Mouse (Mus musculus) lung, embryonic 15.5 days (tissue): ENCODE measurements around the gene Crbn. TPM values are rescaled to one million over a fixed set of nuclear protein-coding genes. Genes with fewer than 3 reads are reported as not detected.

Experiments
- ATAC-seq: fragments of 200-750 bp; cut with Nextera tagmentation; 2 replicates; pipeline ENCODE4 v1.8.0; 2017; ENCODE audit warnings: moderate number of reproducible peaks, borderline replicate concordance; ENCODE audit not compliant: low FRiP score, low TSS enrichment; ENCODE audit errors: extremely low read depth
- H3K27ac ChIP-seq: fragments of 300-500 bp; sonication (generic); 2 replicates; pipeline ENCODE4 v1.5.1; 2015; ENCODE audit warnings: moderate library complexity, mild to moderate bottlenecking, inconsistent platforms
- H3K27me3 ChIP-seq: fragments of 300-500 bp; sonication (generic); 2 replicates; pipeline ENCODE4 v1.6.1; 2015; ENCODE audit warnings: inconsistent platforms
- H3K36me3 ChIP-seq: fragments of 300-500 bp; sonication (generic); 2 replicates; pipeline ENCODE4 v1.6.1; 2015; ENCODE audit warnings: inconsistent platforms
- H3K4me1 ChIP-seq: fragments of 300-500 bp; sonication (generic); 2 replicates; pipeline ENCODE4 v1.6.1; 2015; ENCODE audit warnings: inconsistent platforms
- H3K4me2 ChIP-seq: fragments of 300-500 bp; sonication (generic); 2 replicates; pipeline ENCODE4 v1.6.1; 2015; ENCODE audit warnings: inconsistent platforms, mild to moderate bottlenecking, moderate library complexity
- H3K4me3 ChIP-seq: fragments of 300-500 bp; sonication (generic); 2 replicates; pipeline ENCODE4 v1.5.1; 2015; ENCODE audit warnings: mild to moderate bottlenecking, inconsistent platforms
- H3K9ac ChIP-seq: fragments of 300-500 bp; sonication (generic); 2 replicates; pipeline ENCODE4 v1.6.1; 2015; ENCODE audit warnings: inconsistent platforms
- H3K9me3 ChIP-seq: fragments of 300-500 bp; sonication (generic); 2 replicates; pipeline ENCODE4 v1.6.1; 2016; ENCODE audit warnings: inconsistent platforms
- WGBS: fragments of 180-500 bp; shearing (Covaris S2); methylation state at CpG from one replicate; pipeline ENCODE4 v1.1.7; 2015; 5-methylcytosine and 5-hydroxymethylcytosine counted together
- polyA plus RNA-seq: library from polyadenylated mRNA; unstranded; fragments of >200 nt; fragmentation: Nextera tagmentation; extraction: Ambion mirVana; gene quantifications from 2 replicates; pipeline ENCODE4 v1.2.1, GENCODE M21; 2015

Gene Crbn
- polyA plus RNA-seq, 1 experiment from 2014 or later, result 45.3 TPM

DNA sequence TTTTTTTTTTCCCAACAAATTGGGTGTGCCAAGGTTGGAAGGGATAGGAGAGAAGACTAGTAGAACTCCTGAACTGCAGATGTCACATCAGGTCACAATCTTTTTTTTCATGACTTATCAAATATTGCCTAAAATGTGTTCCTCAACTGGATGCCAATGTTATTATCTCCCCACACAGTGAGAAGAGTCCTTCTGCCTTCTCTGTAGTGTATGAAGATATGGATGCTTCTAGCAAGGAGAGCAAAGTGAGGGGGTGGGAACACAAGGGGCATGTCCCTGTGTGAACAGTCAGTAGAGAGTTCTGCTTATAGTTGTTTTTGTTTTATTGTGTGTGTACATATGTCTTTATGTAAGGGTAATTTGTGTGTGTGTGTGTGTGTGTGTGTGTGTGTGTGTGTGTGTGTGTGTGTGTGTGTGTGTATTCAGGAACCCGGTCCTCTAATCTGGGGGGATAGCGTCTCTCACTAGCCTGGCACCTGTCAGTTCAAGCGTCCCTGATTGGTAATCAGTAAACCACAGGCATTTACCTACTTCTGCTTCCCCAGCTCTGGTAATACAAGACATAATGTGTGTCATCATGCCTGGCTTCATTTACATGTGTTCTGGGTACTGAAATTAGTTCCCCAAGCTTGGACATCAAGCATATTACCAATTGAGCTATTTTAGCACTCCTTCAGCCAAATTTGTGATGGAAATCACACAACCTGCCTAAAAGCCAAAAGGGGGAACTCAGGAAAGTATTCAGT lies 39.2 kb downstream of the Crbn start:
- WGBS, result 80% methylated on average over 3 of the region's 3 CpGs
- no peak for ATAC-seq
- Histone ChIP-seq H3K36me3 (no peaks in the 10 kb centered on the region), H3K4me1 (no peaks in the 10 kb centered on the region), H3K4me2 (no peak overlapping the region), H3K4me3 (no peak overlapping the region), H3K27me3 (no peaks in the 10 kb centered on the region), H3K9me3 (no peaks in the 10 kb centered on the region), H3K27ac (no peak overlapping the region), H3K9ac (no peak overlapping the region)

DNA sequence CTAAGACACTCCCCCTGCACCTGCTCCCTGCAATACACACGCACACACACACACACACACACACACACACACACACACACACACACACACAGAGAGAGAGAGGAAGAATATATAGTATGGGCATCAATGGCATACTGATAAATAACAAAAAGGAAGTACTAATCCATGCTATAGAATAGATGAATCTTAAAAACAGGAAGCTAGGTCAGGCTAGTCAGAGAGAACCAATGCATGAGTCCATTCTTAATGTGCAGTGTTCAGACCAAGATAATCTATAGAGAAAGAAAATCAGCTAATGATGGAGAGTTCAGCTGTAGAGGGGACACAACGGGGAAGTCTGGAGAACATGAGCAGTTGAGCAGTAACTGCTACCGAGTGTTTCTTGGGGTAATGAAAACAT lies 41.6 kb downstream of the Crbn start:
- H3K9me3 ChIP-seq, result no peaks in the 10 kb centered on the region
- H3K4me1 ChIP-seq, result no peaks in the 10 kb centered on the region
- no peak overlapping the region for H3K9ac ChIP-seq
- no peak overlapping the region for H3K4me3 ChIP-seq
- WGBS, result 67% methylated on average over 3 of the region's 3 CpGs
- no peak for ATAC-seq
- no peaks in the 10 kb centered on the region for H3K36me3 ChIP-seq
- no peak overlapping the region for H3K27ac ChIP-seq
- H3K27me3 ChIP-seq, result no peaks in the 10 kb centered on the region
- no peak overlapping the region for H3K4me2 ChIP-seq

DNA sequence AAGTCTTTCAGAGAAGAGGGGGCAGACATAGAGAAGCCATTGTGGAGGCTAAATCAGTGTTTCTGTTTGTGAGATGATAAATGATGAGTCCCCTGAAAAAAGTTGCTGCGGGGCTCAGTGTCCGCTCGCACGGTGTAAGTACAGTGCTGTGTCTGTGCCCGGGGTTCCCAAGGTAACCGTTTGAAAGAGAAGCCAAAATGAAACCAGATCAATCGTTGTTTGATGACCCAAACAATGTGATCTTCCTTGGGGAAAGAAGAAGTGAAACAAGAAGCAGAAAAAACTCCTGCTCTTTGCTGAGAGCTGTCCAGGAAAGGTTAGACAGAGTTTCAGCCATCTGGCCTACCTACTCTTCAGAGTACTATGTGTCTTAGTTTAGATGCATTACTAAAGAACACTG lies 49.6 kb downstream of the Crbn start:
- no peak for ATAC-seq
- WGBS, result 79% methylated on average over 7 of the region's 7 CpGs
- H3K9ac ChIP-seq, result no peak overlapping the region

DNA sequence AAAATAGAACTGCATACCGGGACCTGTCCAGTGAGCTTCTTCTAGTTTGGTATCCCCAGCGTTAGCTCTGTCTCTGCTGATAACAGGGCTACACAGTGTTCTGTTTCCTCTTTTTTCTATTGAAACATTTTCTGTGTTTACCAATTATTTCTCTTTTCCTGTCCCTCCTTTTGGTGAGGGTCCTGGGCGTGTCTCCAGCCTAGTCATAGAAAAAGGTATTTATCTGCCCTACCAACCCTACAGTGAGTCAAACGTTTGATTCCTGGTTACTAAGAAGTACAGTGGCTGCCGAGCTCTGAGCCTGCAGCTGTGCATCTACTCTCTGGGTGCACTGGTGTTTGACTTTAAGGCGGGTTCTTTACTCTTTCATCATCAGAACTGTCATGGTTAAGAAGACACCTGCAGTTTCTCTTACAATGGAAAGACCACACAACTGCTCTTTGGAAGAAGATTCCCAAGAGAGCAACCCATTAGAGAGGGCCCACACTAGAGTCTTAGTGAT lies 50.9 kb downstream of the Crbn start, which contains the start of gene Il5ra:
Il5ra (minus strand) TSS at position 151 of the 502 bp plus-strand sequence.
- no peak within 1 kb of the TSS for H3K4me3 ChIP-seq
- H3K4me1 ChIP-seq, result no peaks in the 10 kb centered on the region
- no peak within 1 kb of the TSS for H3K27ac ChIP-seq
- no peaks in the 10 kb centered on the region for H3K9me3 ChIP-seq
- H3K27me3 ChIP-seq, result no peaks in the 10 kb centered on the region
- no peak for ATAC-seq
- H3K4me2 ChIP-seq, result no peak within 1 kb of the TSS
- no peaks in the 10 kb centered on the region for H3K36me3 ChIP-seq
- no peak within 1 kb of the TSS for H3K9ac ChIP-seq
- 49% methylated on average over 6 of the region's 6 CpGs for WGBS

More for the DNA sequence above, 49.6 kb downstream of the Crbn start:
- Histone ChIP-seq H3K4me1 (no peaks in the 10 kb centered on the region), H3K27me3 (no peaks in the 10 kb centered on the region), H3K27ac (no peak overlapping the region), H3K4me2 (no peak overlapping the region), H3K9me3 (no peaks in the 10 kb centered on the region), H3K36me3 (no peaks in the 10 kb centered on the region), H3K4me3 (no peak overlapping the region)

DNA sequence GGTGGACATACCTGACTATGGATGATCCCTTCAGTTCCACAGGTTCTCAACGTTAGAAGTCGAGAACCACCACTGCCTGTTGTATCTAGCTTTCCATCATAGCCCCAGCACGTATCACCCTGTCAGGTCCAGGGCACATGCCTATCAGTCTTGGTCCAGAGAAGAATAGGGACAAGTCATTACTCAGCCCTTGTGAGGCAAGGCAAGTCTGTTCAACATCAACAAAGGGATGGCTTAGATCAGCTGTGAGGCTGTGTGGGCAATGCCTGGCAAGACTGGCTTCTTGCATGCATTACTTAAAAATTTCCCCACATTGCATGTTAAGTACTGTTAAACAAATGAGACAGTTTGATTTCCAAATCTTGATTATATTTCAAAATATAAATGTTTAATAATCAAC lies 52.1 kb downstream of the Crbn start:
- no peaks in the 10 kb centered on the region for H3K9me3 ChIP-seq
- H3K4me3 ChIP-seq, result no peak overlapping the region
- H3K4me1 ChIP-seq, result no peaks in the 10 kb centered on the region
- ATAC-seq, result no peak
- no peak overlapping the region for H3K4me2 ChIP-seq
- H3K9ac ChIP-seq, result no peak overlapping the region
- no peaks in the 10 kb centered on the region for H3K36me3 ChIP-seq
- H3K27ac ChIP-seq, result no peak overlapping the region
- no peaks in the 10 kb centered on the region for H3K27me3 ChIP-seq
- 78% methylated on average over 3 of the region's 3 CpGs for WGBS

DNA sequence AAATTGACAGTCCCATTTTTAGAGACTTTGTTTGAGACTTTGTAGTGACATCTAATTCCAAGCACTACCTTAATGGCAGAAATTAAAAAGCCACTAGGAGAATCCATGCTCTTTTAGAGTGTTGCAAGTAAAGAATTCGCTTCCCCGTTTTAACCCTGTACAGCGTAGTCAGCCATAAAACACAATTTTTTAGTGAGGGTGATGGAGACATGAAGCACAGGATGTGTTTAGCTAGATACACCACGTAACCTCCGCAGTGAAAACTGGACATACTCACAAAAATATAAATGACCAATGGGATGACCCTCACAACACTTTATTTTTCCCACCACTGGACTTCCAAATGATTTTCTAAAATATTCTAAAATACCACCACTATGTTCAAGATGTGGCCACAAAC lies 52.6 kb downstream of the Crbn start:
- 93% methylated on average over 5 of the region's 5 CpGs for WGBS
- no peaks in the 10 kb centered on the region for H3K4me1 ChIP-seq
- no peak for ATAC-seq
- no peak overlapping the region for H3K4me3 ChIP-seq
- no peaks in the 10 kb centered on the region for H3K9me3 ChIP-seq
- no peak overlapping the region for H3K9ac ChIP-seq
- no peak overlapping the region for H3K27ac ChIP-seq
- no peaks in the 10 kb centered on the region for H3K27me3 ChIP-seq
- H3K36me3 ChIP-seq, result no peaks in the 10 kb centered on the region
- H3K4me2 ChIP-seq, result no peak overlapping the region

DNA sequence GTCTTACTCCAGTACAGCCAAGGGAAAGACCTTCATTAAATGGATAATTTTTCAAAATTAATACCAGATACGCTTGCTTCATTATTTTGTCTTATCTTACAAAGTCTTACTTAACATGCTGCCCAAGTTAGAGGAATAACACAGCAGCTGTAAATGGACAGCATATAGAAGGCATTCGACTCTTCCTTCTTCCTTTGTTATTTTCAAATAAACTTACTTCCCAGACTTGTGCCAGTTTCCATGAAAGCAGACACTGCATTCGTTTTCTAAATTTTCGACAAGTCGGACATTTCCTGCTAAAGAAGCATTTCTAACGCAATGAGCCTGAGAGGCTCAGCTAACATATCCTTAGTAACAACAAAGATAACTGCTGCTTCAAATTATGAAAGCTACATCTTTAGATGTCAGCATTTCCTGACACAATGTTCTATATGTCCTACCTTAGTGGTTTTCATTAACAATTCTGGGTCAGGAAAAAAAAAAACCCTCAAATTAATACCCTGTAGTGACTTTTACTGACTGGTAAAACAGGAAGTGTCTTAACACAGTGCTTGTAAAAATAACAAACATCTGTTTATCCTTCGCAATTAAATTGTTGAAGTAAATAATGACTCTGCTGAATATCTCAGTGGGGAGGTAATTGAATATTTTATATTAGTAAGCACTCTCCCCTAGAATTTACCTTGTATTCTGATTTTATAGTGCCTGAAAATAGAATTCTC lies 54.0 kb downstream of the Crbn start:
- no peaks in the 10 kb centered on the region for H3K4me1 ChIP-seq
- no peak overlapping the region for H3K4me3 ChIP-seq
- no peak for ATAC-seq
- H3K36me3 ChIP-seq, result no peaks in the 10 kb centered on the region
- H3K4me2 ChIP-seq, result no peak overlapping the region
- WGBS, result 49% methylated on average over 7 of the region's 7 CpGs
- H3K27me3 ChIP-seq, result no peaks in the 10 kb centered on the region
- no peak overlapping the region for H3K9ac ChIP-seq
- no peak overlapping the region for H3K27ac ChIP-seq
- no peaks in the 10 kb centered on the region for H3K9me3 ChIP-seq

DNA sequence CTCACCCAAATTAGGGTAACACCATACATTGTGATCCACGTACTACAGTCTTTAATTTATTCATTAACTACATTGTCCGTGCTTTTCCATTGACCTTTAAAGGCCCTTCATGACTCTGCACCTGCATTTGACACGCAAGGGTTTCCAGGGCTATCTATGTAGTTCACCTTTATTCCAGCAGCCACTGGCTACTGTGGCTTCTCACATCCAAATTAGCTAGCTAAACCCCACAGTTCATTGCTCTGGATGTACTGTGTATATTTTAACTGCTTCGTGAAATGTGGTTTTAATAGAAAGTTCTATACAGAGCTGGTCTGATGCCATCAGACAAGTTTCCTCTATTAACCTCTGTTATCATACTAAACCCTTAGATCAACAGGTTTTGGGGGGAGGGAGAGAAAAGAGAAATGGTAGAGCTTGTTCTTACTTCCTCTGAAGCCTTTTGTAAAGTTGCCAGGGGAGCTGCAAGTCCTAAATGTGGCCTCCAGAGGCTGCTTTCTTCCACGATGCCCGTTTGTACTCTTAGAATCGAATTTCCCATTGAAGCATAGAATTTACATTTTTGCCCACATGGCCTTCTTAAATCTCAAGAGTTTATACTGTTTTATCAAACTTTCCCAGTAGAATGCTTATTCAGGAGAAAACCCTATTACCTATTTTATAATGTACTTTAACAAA lies 56.2 kb downstream of the Crbn start:
- Histone ChIP-seq H3K27me3 (no peaks in the 10 kb centered on the region), H3K36me3 (no peaks in the 10 kb centered on the region)

DNA sequence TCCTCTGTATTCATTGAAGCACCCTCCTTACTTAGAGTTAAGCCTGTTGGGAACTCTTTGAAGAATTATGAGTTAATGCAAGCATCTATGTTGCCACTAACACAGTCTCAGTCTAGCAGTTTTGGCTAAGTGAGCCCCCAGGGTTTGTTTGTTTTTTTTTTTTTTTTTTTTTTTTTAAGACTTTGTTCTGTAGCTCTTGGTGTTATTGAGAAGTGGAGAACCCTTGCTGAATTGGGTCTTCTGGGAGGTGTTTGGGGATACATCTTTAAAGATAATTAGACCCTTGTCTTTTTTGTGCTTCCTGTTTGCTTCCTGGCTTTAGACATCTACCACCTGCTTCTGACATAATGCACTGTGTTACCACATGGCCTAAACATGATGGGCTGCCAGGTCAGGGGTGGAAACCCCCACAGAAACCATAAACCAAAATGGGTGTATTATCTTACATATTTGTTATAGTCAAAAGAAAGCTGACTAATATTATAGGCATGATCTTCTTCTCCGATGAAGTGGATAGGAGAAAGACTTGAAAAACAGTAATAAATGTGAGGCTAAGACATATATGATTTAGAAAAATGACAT lies 59.5 kb downstream of the Crbn start:
- H3K36me3 ChIP-seq, result no peaks in the 10 kb centered on the region
- 74% methylated on average over 1 of the region's 1 CpGs for WGBS
- no peak overlapping the region for H3K9ac ChIP-seq
- H3K27me3 ChIP-seq, result no peaks in the 10 kb centered on the region
- H3K4me1 ChIP-seq, result no peaks in the 10 kb centered on the region
- H3K27ac ChIP-seq, result no peak overlapping the region
- H3K4me2 ChIP-seq, result no peak overlapping the region
- no peaks in the 10 kb centered on the region for H3K9me3 ChIP-seq
- no peak for ATAC-seq
- no peak overlapping the region for H3K4me3 ChIP-seq

More for the DNA sequence above, 56.2 kb downstream of the Crbn start:
- ATAC-seq, result no peak
- Histone ChIP-seq H3K9ac (no peak overlapping the region), H3K27ac (no peak overlapping the region), H3K4me1 (no peaks in the 10 kb centered on the region), H3K4me2 (no peak overlapping the region), H3K4me3 (no peak overlapping the region), H3K9me3 (no peaks in the 10 kb centered on the region)
- 75% methylated on average over 7 of the region's 7 CpGs for WGBS

DNA sequence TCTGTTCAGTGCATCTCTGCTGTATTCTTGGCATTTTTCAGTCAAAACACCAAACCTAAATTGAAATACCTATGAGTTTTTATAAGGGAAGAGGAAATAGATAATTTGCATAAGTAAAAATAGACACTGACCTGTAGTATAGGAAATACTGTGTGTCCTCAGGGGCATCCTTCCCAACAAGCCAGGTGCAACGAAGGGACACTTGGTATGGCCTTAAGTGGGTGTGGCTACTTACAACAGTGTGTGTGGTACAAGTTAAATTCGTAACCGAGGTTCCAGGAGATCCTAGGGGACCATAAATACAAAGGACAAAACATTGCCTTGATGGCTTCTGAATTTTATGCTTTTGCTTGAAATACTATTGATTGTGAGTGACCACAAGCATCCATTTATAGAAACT lies 61.6 kb downstream of the Crbn start:
- no peak overlapping the region for H3K4me2 ChIP-seq
- no peaks in the 10 kb centered on the region for H3K4me1 ChIP-seq
- no peak overlapping the region for H3K4me3 ChIP-seq
- no peak overlapping the region for H3K27ac ChIP-seq
- no peak overlapping the region for H3K9ac ChIP-seq
- no peaks in the 10 kb centered on the region for H3K27me3 ChIP-seq
- 70% methylated on average over 3 of the region's 3 CpGs for whole genome bisulfite sequencing
- no peaks in the 10 kb centered on the region for H3K9me3 ChIP-seq
- ATAC-seq, result no peak
- H3K36me3 ChIP-seq, result no peaks in the 10 kb centered on the region

DNA sequence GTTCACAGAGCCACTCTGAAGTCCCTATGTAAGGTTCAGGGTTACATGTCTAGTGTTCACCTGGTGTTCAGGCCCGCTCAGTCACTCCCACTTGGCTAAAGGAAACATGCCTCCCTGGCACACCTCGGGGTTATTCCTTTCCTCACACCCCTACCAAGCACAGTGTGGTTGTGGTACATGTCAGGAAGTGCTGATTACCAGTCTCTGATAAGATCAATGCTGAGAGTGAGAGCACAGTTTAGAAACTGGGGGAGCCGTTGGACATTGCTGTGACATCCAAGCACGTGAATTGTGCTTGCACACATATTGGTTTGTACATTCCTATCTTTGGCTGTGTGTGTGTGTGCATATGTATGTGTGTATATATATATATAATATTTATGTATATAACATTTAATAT lies 67.3 kb downstream of the Crbn start:
- H3K4me2 ChIP-seq, result no peak overlapping the region
- no peaks in the 10 kb centered on the region for H3K9me3 ChIP-seq
- no peak for ATAC-seq
- H3K27ac ChIP-seq, result no peak overlapping the region
- H3K36me3 ChIP-seq, result no peaks in the 10 kb centered on the region
- no peak overlapping the region for H3K9ac ChIP-seq
- no peak overlapping the region for H3K4me3 ChIP-seq
- 77% methylated on average over 4 of the region's 4 CpGs for WGBS
- no peaks in the 10 kb centered on the region for H3K27me3 ChIP-seq
- no peaks in the 10 kb centered on the region for H3K4me1 ChIP-seq
